Mouse (Mus musculus) forebrain, embryonic 14.5 days (tissue): ENCODE data around the gene Ulk4. TPM values are rescaled to one million over a fixed set of nuclear protein-coding genes. Genes with fewer than 3 reads are reported as not detected.

ENCODE experiments used
- ATAC-seq: fragments of 200-750 bp; cut with Nextera tagmentation; 2 replicates; pipeline ENCODE4 v1.8.0; 2017; ENCODE audit warnings: mild to moderate bottlenecking, moderate library complexity
- DNase-seq: peaks from one replicate; pipeline ENCODE4 v3.0.0-alpha.2; 2015; ENCODE audit warnings: low spot score
- H3K27ac ChIP-seq: fragments of 300-500 bp; sonication (generic); 2 replicates; pipeline ENCODE4 v1.5.1; 2014; ENCODE audit warnings: low read depth, mild to moderate bottlenecking, control low read depth, low read length, moderate library complexity
- H3K27me3 ChIP-seq: fragments of 300-500 bp; sonication (generic); replicated peaks from 2 replicates; pipeline ENCODE4 v1.6.1; 2014; ENCODE audit warnings: low read length, control low read depth, mixed read lengths; ENCODE audit not compliant: control insufficient read depth, insufficient read depth
- H3K36me3 ChIP-seq: fragments of 300-500 bp; sonication (generic); 2 replicates; pipeline ENCODE4 v1.6.1; 2014; ENCODE audit warnings: low read length, control low read depth; ENCODE audit not compliant: control insufficient read depth, insufficient read depth
- H3K4me1 ChIP-seq: fragments of 300-500 bp; sonication (generic); 2 replicates; pipeline ENCODE4 v1.6.1; 2014; ENCODE audit warnings: antibody characterized with exemption, low read length, control low read depth; ENCODE audit not compliant: control insufficient read depth, insufficient read depth
- H3K4me2 ChIP-seq: fragments of 300-500 bp; sonication (generic); 2 replicates; pipeline ENCODE4 v1.6.1; 2014; ENCODE audit warnings: mild to moderate bottlenecking, control low read depth, low read length
- H3K4me3 ChIP-seq: fragments of 300-500 bp; sonication (generic); 2 replicates; pipeline ENCODE4 v1.5.1; 2014; ENCODE audit warnings: low read depth, low read length, control low read depth
- H3K9ac ChIP-seq: fragments of 300-500 bp; sonication (generic); 2 replicates; pipeline ENCODE4 v1.6.1; 2014; ENCODE audit warnings: mild to moderate bottlenecking, low read length, control low read depth, moderate library complexity
- H3K9me3 ChIP-seq: fragments of 300-500 bp; sonication (generic); replicated peaks from 2 replicates; pipeline ENCODE4 v1.6.1; 2016; ENCODE audit warnings: low read length, control low read depth, mixed read lengths; ENCODE audit not compliant: control insufficient read depth
- WGBS: fragments of 180-500 bp; shearing (Covaris S2); extraction: QIAGEN DNeasy Blood & Tissue Kit; methylation state at CpG from one replicate; pipeline ENCODE4 v1.1.7; 2014; 5-methylcytosine and 5-hydroxymethylcytosine counted together
- polyA plus RNA-seq: library from polyadenylated mRNA; unstranded; fragments of >200 nt; fragmentation: Nextera tagmentation; extraction: Ambion mirVana; gene quantifications from 2 replicates; pipeline ENCODE4 v1.2.1, GENCODE M21; 2014

Gene Ulk4
- polyA plus RNA-seq, 1 experiment from 2014 or later: 131 TPM

DNA sequence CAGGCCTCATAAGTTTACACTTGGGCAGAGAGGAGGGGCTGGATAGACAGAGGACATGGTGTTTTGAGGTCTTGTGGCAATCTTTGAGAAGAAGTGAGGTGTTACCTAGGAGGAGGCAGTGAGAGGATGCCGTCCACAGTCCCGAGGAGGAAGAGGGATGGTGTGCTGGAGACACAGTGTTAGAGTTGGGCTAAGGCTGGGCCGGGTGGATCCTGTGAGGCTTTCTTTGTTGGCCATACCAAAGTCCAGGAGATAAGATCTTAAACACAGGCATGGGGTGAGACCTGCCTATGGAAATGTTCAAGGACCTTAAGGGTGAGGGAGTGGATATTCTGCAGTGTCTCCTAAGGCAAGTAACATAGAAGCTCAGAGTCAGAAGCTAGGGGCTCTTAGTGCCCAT is 325.1 kb downstream of the Ulk4 start:
- no peaks in the 10 kb centered on the region for H3K27me3 ChIP-seq
- 90% methylated on average over 3 of the region's 3 CpGs for WGBS
- H3K4me1 ChIP-seq: peaks cover 3% of the 10 kb centered on the region; the same call in 1 of the 2 replicates

DNA sequence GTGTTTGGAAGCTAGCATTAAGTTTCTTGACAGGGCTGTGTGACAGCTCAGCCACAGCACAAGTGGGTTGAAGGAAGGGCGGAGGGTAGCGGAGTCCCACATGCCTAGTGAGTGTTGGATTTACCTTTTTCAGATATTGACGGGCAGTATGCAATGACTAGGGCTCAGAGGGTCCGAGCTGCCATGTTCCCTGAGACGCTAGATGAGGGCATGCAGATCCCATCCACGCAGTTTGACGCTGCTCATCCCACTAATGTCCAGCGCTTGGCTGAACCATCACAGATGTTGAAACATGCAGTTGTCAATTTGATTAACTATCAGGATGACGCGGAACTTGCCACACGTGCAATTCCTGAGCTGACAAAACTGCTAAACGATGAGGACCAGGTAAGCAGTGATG is 326.2 kb downstream of the Ulk4 start:
- Histone ChIP-seq H3K27me3 (no peaks in the 10 kb centered on the region), H3K9ac (no peak overlapping the region), H3K9me3 (no peaks in the 10 kb centered on the region), H3K4me3 (no peak overlapping the region), H3K27ac (no peak overlapping the region), H3K4me2 (no peak overlapping the region), H3K4me1 (peaks cover 6% of the 10 kb centered on the region; the same call in 1 of the 2 replicates), H3K36me3 (peaks cover 60% of the 10 kb centered on the region)
- no peak for ATAC-seq
- WGBS: 93% methylated on average over 12 of the region's 12 CpGs
- no peak for DNase-seq

More for the DNA sequence above, 325.1 kb downstream of the Ulk4 start:
- DNase-seq (no peak), ATAC-seq (no peak)
- Histone ChIP-seq H3K9ac (no peak overlapping the region), H3K9me3 (no peaks in the 10 kb centered on the region), H3K4me2 (no peak overlapping the region), H3K27ac (no peak overlapping the region), H3K36me3 (peaks cover 72% of the 10 kb centered on the region), H3K4me3 (no peak overlapping the region)

DNA sequence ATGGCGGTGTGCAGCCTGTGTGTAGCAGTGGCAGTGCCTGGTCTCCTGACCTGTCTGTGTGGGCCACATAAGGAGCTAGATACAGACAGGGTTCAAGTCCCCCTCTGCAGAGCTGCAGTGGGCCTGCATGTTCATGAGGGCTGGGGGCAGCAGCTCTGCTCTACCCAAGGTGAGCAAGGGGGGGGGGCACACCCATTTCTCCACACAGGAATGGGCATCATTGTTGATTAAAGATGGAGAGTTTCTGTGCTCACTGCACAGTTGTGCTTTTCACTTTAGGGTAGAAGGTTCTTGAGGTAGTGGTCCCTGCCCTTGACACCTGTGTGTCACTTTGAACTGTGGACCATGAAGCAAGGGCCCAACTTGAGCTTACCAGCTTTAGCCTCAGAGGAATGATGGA is 328.2 kb downstream of the Ulk4 start:
- Histone ChIP-seq H3K9ac (no peak overlapping the region), H3K36me3 (peaks cover 41% of the 10 kb centered on the region), H3K9me3 (no peaks in the 10 kb centered on the region), H3K4me1 (peaks cover 6% of the 10 kb centered on the region; the same call in 1 of the 2 replicates), H3K4me3 (no peak overlapping the region), H3K27ac (no peak overlapping the region), H3K4me2 (no peak overlapping the region), H3K27me3 (no peaks in the 10 kb centered on the region)
- DNase-seq (no peak), ATAC-seq (no peak)
- 96% methylated on average over 1 of the region's 1 CpGs for whole genome bisulfite sequencing

DNA sequence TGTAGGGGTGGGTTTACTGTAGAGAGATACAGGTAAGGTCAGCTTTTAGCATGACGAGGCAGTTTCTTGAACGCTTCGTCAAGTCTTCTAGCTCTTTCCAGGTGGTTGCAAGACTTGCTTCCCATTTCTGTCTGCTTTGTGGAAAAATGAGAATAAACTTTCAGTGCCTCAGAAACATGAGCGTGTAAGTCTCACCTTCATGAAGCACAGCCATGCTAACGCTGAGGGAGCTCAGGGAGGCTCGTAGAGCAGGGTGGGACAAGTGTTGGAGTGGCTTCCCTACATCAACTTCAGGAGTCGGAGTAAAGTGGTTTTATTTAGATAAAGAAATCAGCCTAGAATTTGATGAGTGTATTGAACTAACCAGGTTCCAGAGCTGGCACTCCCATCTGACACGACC is 330.9 kb downstream of the Ulk4 start:
- H3K4me1 ChIP-seq: peaks cover 8% of the 10 kb centered on the region; the same call in 1 of the 2 replicates
- H3K9ac ChIP-seq: no peak overlapping the region
- DNase-seq: no peak
- H3K9me3 ChIP-seq: no peaks in the 10 kb centered on the region
- H3K27ac ChIP-seq: no peak overlapping the region
- H3K4me2 ChIP-seq: no peak overlapping the region
- no peaks in the 10 kb centered on the region for H3K27me3 ChIP-seq
- ATAC-seq: no peak
- 80% methylated on average over 8 of the region's 8 CpGs for WGBS
- peaks cover 16% of the 10 kb centered on the region for H3K36me3 ChIP-seq
- H3K4me3 ChIP-seq: no peak overlapping the region

DNA sequence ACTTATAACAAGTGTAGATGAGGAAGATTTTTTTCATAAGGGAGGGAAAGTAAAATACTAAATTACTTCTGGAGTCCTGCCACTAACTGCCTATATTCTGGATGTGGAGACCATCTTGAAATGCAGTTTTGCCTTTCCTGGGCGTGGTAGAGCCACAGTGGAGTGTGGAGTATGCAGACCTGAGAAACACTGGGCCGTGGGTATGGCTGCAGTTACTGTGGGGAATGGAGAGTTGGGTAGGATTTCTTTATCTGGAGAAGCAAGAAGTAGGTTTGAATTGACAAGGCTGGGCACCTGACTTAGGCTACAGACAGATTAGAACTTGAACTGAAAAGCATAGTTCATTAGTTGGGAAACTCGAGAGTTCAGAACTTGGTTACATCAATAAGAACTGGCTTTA is 332.8 kb downstream of the Ulk4 start:
- no peak overlapping the region for H3K4me2 ChIP-seq
- no peaks in the 10 kb centered on the region for H3K9me3 ChIP-seq
- H3K27me3 ChIP-seq: no peaks in the 10 kb centered on the region
- 83% methylated on average over 3 of the region's 3 CpGs for WGBS
- no peak overlapping the region for H3K27ac ChIP-seq
- H3K4me3 ChIP-seq: no peak overlapping the region
- peaks cover 13% of the 10 kb centered on the region; the same call in 1 of the 2 replicates for H3K4me1 ChIP-seq
- H3K36me3 ChIP-seq: peaks cover 7% of the 10 kb centered on the region; the same call in 1 of the 2 replicates
- no peak for DNase-seq
- no peak for ATAC-seq
- H3K9ac ChIP-seq: no peak overlapping the region

DNA sequence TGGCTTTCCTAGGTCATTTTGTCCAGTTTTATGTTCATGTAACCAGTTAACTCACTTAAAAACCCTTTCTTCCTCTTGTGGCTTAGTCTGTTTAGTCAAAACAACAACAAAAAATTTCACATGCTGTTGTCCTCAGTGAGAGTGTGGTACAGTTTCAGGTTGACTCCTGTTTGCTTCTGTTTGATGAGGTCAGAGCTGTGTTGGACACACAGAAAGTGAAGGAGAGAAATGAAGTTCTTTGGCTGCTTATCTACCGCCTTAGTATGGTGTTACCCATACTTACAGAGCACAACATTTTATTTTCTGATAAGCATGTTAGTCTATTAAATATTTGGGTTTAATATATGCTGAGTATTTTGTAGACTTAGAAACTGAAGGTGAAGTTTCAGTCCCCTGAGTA is 333.2 kb downstream of the Ulk4 start:
- ATAC-seq (no peak), DNase-seq (no peak)
- H3K4me3 ChIP-seq: no peak overlapping the region
- 88% methylated on average over 1 of the region's 1 CpGs for WGBS
- H3K4me1 ChIP-seq: peaks cover 15% of the 10 kb centered on the region; the same call in 1 of the 2 replicates
- no peak overlapping the region for H3K27ac ChIP-seq
- no peak overlapping the region for H3K4me2 ChIP-seq
- no peaks in the 10 kb centered on the region for H3K9me3 ChIP-seq
- no peak overlapping the region for H3K9ac ChIP-seq
- peaks cover 7% of the 10 kb centered on the region; the same call in 1 of the 2 replicates for H3K36me3 ChIP-seq
- no peaks in the 10 kb centered on the region for H3K27me3 ChIP-seq

DNA sequence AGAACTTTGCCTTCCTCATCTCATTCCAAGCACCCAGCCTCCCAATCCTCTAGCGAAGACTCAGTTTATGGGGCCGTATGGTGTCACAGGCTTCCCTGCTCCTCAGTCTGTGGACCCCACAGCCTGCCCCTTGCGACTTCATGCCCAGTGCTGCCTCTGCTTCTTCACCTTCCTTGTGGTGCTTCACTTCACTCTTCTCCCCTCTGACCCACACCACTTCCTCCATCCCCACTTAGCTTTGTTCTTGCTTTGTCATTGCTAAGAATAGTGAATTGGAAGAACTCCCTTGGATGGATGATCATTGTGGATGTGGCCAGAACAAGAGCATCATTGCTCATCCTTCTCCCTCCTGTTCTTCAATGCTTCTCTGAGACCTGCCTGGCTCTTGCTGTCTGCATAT is 336.1 kb downstream of the Ulk4 start:
- DNase-seq: no peak
- Histone ChIP-seq H3K9ac (no peak overlapping the region), H3K4me2 (no peak overlapping the region), H3K9me3 (no peaks in the 10 kb centered on the region), H3K4me3 (no peak overlapping the region), H3K27me3 (no peaks in the 10 kb centered on the region), H3K27ac (no peak overlapping the region), H3K36me3 (peaks cover 7% of the 10 kb centered on the region; the same call in 1 of the 2 replicates), H3K4me1 (peaks cover 34% of the 10 kb centered on the region)
- no peak for ATAC-seq
- 87% methylated on average over 3 of the region's 3 CpGs for WGBS

DNA sequence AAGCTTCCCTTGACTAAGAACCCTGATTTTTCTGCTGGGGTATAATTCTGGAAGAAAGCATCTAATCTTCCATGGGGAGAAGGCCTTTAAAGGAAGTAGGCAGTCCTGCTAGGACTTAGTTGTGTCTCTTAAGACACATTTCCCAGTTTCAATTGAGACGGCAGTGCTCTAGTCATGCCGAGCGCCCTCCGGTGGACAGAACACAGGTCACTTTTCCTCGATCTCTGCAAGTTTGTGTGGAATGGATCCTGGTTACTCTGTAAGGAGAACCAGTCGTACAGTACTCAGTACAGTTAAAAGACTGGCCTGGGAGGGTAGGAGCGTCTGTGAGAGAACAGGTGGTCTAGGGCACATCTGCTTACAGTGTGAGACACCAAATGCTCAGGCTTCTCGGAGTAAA is 340.6 kb downstream of the Ulk4 start:
- WGBS: 16% methylated on average over 8 of the region's 8 CpGs
- peaks cover 6% of the 10 kb centered on the region; the same call in 1 of the 2 replicates for H3K36me3 ChIP-seq
- H3K9ac ChIP-seq: peak overlapping the region; percentile 92
- no peak overlapping the region for H3K27ac ChIP-seq
- H3K9me3 ChIP-seq: no peaks in the 10 kb centered on the region
- peaks cover 41% of the 10 kb centered on the region for H3K4me1 ChIP-seq
- H3K27me3 ChIP-seq: no peaks in the 10 kb centered on the region
- DNase-seq (peak; percentile 82), ATAC-seq (no peak)
- H3K4me3 ChIP-seq: peak overlapping the region; percentile 88
- peak overlapping the region; percentile 84 for H3K4me2 ChIP-seq

DNA sequence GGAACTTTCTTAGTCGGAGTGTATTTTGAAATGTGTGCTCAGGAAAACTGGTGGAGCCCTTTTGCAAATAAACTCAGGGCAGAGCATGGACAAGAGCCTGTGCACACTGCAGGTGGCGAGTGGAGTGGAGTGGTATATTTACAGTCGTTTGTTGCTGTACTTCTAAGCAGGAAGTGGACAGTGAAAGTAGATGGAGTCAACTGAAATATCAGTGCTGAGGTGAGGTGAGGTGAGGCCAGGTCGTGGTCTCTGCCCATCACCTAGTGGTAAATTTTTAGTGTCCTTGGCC is 341.4 kb downstream of the Ulk4 start:
- ATAC-seq (no peak), DNase-seq (no peak)
- Histone ChIP-seq H3K27ac (no peak overlapping the region), H3K9ac (peak overlapping the region; percentile 92), H3K36me3 (no peaks in the 10 kb centered on the region), H3K9me3 (no peaks in the 10 kb centered on the region), H3K27me3 (no peaks in the 10 kb centered on the region), H3K4me3 (peak overlapping the region; percentile 88), H3K4me2 (peak overlapping the region; percentile 84), H3K4me1 (peaks cover 45% of the 10 kb centered on the region)
- 12% methylated on average over 4 of the region's 4 CpGs for WGBS
